Mouse (Mus musculus) C2C12 (cell line): ENCODE data around the gene Stpg4.

Experiments
- CEBPB ChIP-seq: IDR thresholded peaks from one replicate; pipeline ENCODE4 v1.6.1; 2011; ENCODE audit warnings: low read depth, mild to moderate bottlenecking, control low read depth, moderate library complexity
- CTCF ChIP-seq: IDR thresholded peaks from one replicate; pipeline ENCODE4 v1.5.1; 2011; ENCODE audit not compliant: control insufficient read depth, insufficient read depth, insufficient read length
- MYOD1 ChIP-seq: IDR thresholded peaks from one replicate; pipeline ENCODE4 v1.6.1; 2011; ENCODE audit warnings: low read depth; ENCODE audit not compliant: control insufficient read depth, insufficient read length
- USF1 ChIP-seq: IDR thresholded peaks from one replicate; pipeline ENCODE4 v1.6.1; 2011; ENCODE audit warnings: low read depth, mild to moderate bottlenecking, control low read depth, moderate library complexity

- TF ChIP-seq CTCF (no peak), USF1 (no peak), MYOD1 (no peak), CEBPB (no peak)
Observed at GRCm38 (mm10) chr17:87453336-87453735, 25.8 kb upstream of the Stpg4 start.
